Mouse (Mus musculus): ENCODE measurements around the gene Eomes. TPM values are rescaled to one million over a fixed set of nuclear protein-coding genes. Genes with fewer than 3 reads are reported as not detected.
A peak's percentile ranks its signal among the peaks of the same experiment; 100 is the strongest.

Gene Eomes
- total RNA-seq (2021): 0.09 and 0.43 TPM in 2 replicates
- long read RNA-seq: 0 reads

DNA sequence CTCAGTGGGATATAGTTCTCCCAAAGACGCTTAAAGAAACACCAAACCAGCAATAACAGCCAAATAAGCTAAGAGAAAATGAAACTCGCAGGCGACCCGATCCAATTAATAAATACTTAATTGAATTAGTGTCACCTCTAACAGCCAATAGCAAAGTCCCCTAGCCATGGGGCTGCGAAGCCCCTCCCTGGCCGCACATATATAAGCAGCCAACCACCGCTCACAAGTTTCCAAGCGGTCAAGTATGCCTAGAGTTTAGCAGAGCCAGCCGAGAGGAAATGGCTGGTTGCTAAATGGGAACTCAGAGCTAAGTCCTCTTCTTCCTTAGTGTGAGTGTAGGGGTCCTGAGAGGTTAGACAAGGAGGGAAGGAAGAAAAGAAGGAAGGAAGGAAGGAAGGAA lies at the start of gene Eomes:
Gene Eomes, plus strand, starts transcription at position 252 of the 400 bp plus-strand sequence.
- no peak for DNase-seq

DNA sequence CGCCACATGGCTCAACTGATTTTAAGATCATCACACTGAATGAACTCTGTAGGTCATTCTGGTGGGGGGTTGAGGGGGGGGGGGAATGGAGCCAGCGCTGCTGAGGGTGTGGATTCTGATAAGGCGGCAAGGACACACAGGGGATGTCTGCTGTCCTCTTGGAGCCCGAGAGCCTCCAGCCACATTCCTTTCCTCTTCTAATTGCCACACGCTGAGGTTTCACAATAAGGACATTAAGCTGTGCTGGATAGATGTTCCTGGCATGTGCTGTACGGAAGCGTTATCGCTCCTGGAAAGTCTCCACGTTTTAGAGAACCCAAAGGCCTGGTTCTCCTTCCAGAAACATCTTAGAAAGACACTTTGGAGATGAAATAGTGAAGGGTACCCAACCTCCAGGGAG lies 33.2 kb upstream of the Eomes start:
- DNase-seq: no peak

DNA sequence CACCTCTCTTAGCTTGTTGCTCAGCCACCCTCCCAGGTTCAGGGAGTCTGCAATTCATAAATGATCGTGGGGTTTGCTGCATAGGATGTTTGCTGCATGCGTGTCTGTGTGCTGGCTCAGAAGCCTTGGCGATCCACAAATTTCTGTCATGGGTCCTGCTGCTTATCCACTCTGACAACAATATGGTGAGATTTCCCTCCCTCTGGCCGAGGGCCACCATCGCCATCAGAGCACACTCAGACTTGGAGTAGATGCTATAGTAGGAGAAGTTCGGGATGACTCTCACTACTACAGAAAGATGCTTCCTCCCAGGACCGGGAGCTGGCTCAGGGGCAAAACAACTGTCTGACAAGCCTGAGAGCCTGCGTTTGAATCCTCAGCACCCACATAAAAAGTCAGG lies 28.7 kb upstream of the Eomes start:
- no peak for DNase-seq

DNA sequence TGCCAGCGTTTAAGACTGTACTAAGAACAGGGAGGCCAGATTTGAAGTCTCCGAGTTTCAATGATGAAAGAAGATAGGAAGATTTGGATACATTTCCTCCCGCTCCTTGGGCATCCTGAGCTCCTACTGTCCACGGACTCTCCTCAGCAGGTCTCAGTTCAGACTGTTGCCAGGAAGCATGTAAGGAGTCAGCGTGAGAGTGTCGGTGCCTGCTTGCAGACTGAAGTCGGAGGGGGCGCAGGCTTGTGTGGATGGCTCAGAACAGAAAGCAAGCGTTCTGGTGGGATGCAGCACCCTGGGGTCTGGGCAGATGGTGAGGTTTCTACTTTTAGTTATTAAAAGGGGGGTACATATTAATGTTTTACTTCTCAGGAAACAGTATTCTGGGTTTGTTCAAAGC lies 24.6 kb upstream of the Eomes start:
- no peak for DNase-seq

DNA sequence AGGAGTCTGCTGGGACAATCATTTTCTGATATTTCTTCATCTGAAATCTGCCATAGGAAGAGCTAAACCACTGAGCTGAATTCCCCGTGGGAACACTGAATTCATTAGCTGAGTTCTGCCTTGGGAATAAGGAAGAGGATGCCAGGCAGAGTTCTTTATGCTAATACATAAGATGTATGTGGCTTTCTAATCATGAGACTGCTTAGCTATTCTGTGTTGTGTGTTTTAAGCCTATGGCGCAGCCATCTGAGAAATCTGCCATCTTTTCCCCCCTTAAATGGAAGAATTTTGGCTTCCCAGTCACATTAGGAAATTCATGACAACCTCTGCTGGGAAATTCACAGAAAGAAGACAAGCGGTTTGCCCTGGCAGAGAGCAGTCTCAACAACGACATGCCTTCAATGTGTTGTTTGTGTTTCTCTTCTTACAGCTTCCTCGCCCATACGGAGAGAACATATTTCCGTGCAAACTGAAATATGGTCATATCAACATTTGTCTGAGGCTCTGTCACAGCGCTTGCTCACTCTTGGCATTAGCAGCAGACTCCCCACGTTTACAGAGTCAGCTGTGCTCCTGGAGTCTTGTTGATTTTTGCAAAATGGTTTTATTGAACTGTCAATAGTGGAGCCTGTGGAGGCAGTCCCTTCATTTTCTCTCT lies 22.7 kb upstream of the Eomes start:
- no peak for DNase-seq

DNA sequence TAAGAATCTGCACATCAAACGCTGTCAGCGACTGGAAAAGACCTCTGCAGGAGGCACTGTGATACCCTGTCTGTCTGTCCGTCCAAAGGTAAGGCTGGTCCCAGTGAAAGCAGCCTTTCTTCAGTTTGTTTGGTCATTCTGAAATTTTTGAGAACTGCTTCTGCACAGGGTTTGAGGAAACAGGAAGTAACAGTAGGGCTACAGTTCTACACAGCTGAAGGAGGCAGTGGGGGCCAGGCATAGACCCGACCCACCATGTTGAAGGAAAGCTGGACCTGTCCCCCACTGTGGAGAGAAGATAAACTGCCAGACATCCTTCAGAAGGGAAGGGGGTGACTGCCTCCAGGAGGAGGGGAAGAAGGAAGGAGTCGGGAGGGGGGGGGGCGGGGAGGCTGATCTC lies 21.6 kb upstream of the Eomes start:
- DNase-seq: no peak

DNA sequence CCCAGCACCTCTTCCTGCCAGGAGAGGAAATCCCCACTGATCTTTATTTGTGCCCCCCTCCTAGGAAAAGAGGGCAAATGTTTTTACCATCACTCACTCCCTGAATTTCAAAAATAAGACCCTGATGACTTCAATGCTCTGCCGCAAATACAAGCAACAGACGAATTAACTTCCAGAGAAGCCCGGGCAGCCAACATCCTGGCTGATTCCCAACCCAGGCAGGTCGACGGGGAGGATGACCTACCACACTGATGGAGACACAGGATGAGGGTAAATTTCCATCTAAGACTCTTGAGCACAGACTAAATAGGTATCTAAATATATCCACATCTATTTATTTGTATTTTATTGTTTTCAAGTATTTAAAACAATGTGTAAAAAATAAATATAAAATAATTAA lies 20.0 kb upstream of the Eomes start:
- no peak for DNase-seq

DNA sequence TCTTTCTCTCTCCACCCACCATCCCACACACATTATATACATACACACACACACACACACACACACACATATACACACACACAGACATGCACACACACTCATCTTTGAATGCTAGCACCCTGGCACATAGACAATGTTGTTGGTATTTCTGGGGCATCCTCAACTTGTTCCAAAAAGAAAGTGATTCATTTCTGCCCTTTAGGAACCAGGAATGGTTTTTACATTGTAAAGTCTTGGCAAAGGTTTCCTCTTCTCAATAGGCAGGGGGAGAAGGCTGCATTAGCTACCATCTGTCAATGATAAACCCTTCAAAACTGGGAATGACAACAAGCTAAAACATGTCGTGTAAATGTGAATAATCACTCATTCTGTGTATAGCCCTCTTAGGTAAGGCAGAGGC lies 14.0 kb upstream of the Eomes start:
- no peak for DNase-seq

DNA sequence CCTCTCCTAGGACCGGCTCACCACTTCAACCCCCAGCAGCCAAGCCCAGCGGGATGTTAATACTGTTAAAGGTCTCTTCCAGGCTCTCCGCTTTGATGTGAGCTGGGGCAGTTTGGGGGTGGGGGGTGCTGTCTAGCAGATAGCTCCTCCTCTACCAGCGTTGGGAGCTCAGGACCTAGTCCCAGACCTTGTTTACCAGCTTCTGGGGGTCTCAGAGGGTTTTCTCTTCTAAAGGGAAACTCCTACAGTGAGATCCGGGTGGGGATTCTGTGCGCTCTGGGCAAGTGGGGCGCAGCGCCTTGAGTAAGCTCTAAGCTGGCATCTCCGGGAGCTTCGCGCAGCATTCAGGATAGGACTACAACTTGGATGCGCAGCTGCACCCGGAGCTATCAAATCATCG lies 9.7 kb upstream of the Eomes start:
- DNase-seq: no peak

DNA sequence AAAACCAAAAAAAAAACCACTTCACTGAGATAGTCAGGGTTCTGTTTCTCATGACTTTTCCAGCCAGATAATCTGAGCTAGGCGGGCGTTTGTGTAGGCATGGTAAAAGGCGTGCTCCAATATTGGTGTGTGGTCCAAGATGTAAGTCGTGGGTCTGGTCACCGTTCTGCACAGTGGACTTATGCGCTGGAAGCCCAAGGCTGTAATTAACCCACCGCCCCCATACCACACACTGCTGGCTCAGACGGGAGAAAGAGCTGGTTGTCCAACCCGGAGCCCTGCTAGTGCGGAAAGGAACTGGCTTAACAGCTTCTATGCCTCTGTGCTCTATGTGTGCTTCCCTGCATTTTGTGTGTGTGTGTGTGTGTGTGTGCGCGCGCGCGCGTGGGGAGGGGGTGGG lies 8.7 kb upstream of the Eomes start:
- no peak for DNase-seq

DNA sequence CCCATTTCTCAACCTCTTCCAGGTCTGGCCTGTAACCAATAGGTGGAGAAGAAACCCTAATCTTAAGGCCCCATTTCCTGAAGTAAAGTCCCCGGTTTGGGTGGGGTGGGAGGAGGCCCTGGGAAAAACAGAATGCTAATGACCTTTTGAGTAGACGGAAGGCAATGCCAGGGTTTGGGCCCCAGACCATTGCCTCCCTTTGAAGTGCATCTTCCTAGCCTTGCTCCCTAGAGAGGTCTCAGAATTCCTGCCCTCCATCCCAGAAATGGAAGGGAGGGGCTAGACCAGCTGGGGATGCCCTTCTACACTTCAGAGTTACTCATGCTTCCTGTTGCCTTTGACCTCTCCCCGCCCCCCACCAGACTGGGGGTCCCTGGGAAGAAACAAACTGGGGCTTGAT lies 6.7 kb upstream of the Eomes start:
- DNase-seq: no peak

DNA sequence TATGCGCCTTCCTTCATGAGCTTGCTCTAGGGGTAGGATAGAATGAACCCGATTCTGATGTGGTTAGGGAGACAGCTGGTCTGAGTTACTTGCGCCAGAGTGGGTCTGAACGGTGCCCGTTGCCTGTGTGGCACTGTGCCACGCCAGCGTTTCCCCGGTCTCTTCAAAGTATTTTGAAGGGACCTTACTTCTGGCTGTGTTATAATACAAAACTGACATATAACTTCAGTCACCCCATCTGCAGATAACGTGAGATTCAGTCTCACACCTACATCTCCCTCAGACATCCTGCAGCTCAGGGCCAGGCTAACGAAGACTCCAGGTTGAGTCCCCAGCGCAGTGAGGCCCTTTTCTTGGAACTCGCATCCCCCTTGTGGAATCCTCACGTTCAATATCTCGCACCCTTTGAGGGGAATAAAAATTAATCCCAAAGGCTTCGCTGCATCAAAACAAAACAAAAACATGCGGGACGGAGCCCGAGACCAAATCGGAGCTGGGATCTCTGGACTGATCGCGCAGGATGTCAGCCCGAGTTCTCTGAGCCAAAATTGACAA lies 1.7 kb upstream of the Eomes start:
- no peak for DNase-seq

DNA sequence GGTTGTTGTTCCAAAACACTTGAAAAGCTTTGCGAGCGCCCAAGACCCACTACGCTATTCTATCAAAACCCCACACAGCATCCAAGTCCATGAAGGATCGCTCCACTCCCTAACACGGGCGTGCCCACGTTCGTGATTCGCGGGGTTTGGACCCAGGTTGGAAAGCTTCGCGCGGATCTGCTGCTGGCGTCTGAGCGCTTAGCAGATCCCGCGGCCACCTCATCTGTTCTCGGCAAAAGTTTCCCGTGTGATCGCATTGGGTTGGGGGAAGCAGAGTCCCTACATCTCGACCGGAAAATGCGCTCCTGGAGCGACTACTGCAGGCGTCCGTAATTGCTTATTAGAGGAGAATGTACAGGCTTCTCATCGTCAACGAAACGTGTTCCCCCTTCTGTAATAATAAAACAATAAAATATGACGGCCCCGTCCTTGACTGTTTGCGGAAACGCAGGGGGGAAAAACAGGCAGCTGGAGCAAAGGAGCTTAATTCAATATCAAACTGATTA lies 1.2 kb upstream of the Eomes start:
- DNase-seq: no peak

DNA sequence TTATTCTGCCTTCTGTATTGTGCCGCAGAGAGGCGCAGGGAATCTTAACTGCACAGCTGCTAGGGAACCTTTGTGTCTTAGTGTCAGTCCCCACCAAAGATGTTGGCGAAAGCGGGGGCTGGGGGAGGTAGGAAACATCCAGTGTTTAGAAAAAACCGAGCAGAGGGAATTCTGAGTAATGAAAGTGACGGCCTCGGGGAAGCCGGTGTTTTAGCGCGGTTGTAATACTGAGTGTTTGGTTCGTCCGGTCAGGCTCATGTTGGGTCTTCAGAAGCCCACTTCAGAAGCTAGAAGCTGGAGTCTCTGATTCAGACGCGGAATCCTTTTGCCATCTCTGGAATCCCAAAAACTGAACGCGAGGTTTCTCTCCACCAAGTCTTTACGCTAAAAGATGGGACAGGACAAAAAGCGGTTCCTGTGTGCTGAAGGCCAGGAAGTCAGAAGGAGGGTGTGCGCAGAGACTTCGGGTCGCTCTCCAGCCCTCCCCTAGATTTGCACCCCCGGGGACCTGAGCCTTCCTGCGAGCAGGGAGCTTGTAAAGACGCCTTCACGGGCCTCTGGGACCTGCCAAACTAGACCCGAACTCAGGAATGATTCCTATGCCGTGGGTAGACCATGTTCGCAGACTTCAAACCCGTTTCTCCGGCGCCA lies 606 bp upstream of the Eomes start:
- DNase-seq: no peak

DNA sequence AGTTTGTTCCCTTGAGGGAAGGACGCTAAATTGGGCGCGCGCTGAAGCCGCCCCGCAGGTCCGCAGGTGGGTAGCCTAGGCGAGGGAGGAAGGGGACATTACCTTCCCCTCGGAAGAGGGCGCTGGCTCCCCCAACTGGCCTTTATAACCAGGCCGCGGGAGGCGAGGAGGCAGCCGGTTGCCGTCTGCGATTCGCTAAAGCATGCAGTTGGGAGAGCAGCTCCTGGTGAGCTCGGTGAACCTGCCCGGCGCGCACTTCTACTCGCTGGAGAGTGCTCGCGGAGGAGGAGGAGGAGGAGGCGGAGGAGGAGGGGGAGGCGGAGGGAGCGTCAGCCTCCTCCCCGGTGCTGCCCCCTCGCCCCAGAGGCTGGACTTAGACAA lies 436 bp downstream of the Eomes start:
- DNase-seq: peak; percentile 41

DNA sequence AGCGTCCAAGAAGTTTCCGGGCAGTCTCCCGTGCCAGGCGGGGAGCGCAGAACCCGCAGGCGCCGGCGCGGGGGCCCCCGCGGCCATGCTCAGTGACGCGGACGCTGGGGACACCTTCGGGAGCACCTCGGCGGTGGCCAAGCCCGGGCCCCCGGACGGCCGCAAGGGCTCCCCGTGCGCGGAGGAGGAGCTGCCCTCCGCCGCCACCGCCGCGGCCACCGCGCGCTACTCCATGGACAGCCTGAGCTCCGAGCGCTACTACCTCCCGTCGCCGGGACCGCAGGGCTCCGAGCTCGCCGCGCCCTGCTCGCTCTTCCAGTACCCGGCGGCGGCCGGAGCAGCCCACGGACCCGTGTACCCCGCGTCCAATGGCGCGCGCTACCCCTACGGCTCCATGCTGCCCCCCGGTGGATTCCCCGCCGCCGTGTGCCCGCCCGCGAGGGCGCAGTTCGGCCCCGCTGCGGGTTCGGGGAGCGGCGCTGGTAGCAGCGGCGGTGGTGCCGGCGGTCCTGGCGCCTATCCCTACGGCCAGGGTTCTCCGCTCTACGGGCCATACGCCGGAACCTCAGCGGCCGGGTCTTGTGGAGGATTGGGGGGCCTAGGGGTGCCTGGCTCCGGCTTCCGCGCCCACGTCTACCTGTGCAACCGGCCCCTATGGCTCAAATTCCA lies 961 bp downstream of the Eomes start:
- DNase-seq: peak; percentile 61

DNA sequence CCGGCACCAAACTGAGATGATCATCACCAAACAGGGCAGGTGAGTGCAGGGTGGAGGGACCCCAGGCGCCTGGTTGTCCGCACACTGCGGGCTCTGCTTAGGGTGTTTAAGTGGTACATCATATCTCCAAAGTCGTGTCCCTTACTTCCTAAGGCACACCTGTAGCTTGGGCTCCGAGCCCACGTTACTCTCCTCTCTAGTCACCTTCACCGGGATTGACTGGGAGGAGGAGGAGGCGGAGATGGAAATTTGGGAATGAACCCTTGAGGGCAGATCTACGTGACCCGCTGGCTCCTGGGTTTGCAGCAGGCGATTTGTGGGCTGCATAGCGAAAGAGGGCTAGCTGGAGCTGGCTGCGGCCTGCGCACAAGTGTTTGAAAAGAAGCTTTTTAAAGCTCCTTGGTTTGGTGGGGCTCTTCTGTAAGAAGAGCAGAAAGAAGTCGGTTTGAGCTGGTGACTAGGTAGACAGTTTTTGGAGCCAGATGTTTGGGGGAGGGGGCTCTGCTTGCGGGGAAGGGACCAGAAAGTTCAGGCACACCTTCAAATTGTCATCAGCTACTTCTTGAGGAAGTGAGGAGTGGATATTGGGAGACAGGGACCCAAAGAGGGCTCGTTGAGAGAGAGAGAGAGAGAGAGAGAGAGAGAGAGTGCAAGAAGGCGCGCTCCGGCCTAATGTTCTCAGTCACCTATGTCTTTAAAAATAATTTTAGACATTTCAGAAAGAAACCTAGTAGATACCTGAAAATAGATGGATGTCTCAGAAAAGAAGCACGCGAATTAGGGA lies 1.7 kb downstream of the Eomes start:
- DNase-seq: no peak

DNA sequence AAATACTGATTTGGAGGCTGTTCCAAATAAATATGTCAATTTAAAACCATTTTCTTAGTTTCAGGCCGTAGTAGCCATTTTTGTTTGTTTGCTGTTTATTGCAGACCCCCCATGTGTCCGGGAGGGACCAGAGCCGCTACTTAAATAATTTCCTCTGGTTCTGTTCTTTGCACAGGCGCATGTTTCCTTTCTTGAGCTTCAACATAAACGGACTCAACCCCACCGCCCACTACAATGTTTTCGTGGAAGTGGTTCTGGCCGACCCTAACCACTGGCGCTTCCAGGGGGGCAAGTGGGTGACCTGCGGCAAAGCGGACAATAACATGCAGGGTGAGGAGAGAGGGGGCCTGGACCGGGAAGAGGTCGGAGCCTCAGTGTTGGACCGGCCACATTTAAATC lies 2.3 kb downstream of the Eomes start:
- no peak for DNase-seq

DNA sequence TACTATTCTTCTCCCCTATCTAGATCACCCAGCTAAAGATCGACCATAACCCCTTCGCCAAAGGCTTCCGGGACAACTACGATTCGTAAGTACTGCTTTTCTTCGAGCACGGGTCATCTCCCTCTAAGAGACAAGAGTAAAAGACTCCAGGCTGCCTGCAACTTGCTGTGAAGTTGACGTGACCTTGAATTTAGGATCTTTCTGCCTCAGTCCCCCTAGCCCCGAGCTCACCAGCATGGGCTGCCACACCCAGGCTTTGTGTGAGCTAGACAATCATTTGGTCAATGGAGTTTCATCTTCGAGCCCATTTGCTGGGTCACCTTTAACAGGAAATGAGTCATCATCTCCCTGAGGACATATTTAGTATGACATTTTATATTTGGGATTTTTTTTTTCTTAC lies 4.2 kb downstream of the Eomes start:
- no peak for DNase-seq

DNA sequence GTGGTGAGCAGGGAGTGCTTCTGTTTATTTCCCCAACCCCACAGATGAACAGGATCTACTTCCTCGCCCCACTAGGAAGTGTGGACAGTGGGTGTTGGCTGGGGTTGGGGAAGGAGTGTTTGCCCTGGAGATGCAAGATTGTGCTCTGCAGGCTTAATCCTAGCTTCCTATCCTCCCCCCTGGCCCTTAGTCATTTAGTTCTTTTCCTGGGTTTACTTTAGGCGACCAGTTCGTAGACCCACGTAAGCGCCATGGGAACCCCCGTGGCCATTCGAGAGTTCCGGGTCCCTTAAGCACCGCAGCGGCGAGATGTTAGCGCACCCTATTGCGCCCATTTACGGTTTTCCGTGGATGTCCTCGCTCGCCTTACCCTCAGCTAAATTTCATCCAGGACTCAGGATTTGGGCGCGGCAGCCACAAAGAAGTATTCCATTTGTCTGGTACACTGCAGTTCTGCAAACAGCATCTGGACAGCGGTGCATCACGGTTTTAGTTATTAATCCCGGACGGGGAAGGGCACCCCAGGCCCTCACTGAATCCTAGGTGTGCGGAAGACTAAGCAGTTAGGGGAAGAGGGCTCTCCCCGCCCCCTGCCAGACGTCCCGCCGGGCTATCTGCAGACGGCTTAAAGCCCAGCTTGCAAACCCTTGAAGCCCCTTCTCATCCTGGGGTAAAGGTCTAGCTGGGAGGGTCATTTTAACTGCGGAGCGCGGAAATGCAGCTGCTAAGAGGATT lies 8.5 kb downstream of the Eomes start:
- no peak for DNase-seq

DNA sequence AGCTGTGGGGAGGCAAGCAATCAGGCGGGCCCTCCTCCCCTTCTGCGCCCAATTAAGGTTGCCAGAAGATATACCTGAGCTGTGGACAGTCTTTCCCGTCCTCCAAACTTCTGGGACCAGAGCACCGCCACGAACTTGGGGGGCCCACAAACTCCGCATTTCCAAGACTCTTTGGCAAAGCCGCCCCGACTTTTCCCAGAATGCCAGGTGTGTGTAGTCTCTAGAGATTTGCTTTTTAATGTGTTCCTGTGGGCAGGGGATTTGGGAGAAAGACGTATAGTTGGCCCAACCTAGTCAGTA lies 9.0 kb downstream of the Eomes start:
- DNase-seq: no peak

DNA sequence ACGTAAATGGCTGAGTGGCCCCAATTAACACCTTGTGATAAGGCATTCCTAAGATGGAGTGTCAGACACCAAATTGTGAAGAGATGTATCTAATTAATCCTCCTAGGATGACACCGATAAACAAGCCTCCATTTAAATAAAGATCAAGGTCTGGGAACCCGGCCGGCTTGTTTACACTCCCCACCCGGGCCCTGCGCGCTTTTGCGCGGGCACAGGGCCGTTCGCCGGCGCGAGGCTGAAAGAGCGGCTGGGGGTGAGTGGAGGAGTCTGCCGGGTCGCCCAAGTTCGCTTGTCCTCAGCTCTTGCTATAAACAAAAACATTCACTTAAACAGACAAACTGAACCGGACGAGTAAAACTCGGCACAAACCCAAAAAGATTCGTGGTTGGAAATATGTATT lies 9.6 kb downstream of the Eomes start:
- no peak for DNase-seq

Data from adrenal gland, postnatal 25 days (tissue).